Mouse (Mus musculus) limb, embryonic 10.5 days (tissue): ENCODE data around the gene P2rx7. TPM values are rescaled to one million over a fixed set of nuclear protein-coding genes. Genes with fewer than 3 reads are reported as not detected.
"Not testable (repeated sequence)": the region's sequence is repeated elsewhere in the genome, so short reads cannot be mapped to it uniquely, and the experiment has no call there.

Experiments
- DNase-seq: peaks from one replicate; pipeline ENCODE4 v3.0.0-alpha.2; 2017; ENCODE audit warnings: low spot score
- H3K27ac ChIP-seq: fragments of 300-500 bp; sonication (generic); 2 replicates; pipeline ENCODE4 v1.5.1; 2016; ENCODE audit warnings: mild to moderate bottlenecking
- H3K27me3 ChIP-seq: fragments of 300-500 bp; sonication (generic); 2 replicates; pipeline ENCODE4 v1.6.1; 2016; ENCODE audit warnings: low read depth, mild to moderate bottlenecking; ENCODE audit not compliant: poor library complexity, severe bottlenecking
- H3K36me3 ChIP-seq: fragments of 300-500 bp; sonication (generic); 2 replicates; pipeline ENCODE4 v1.6.1; 2016; ENCODE audit warnings: mild to moderate bottlenecking, moderate library complexity
- H3K4me1 ChIP-seq: fragments of 300-500 bp; sonication (generic); 2 replicates; pipeline ENCODE4 v1.6.1; 2016
- H3K4me3 ChIP-seq: fragments of 300-500 bp; sonication (generic); 2 replicates; pipeline ENCODE4 v1.5.1; 2016; ENCODE audit warnings: mild to moderate bottlenecking, moderate library complexity
- H3K9me3 ChIP-seq: fragments of 300-500 bp; sonication (generic); replicated peaks from 2 replicates; pipeline ENCODE4 v1.6.1; 2016; ENCODE audit warnings: mild to moderate bottlenecking
- WGBS: fragments of 180-500 bp; shearing (Covaris S2); methylation state at CpG from one replicate; pipeline ENCODE4 v1.1.7; 2016; 5-methylcytosine and 5-hydroxymethylcytosine counted together
- polyA plus RNA-seq: library from polyadenylated mRNA; unstranded; fragments of >200 nt; fragmentation: Nextera tagmentation; extraction: Ambion mirVana; gene quantifications from 2 replicates; pipeline ENCODE4 v1.2.1, GENCODE M21; 2016

P2rx7 gene
- polyA plus RNA-seq, 1 experiment from 2014 or later: not detected

DNA sequence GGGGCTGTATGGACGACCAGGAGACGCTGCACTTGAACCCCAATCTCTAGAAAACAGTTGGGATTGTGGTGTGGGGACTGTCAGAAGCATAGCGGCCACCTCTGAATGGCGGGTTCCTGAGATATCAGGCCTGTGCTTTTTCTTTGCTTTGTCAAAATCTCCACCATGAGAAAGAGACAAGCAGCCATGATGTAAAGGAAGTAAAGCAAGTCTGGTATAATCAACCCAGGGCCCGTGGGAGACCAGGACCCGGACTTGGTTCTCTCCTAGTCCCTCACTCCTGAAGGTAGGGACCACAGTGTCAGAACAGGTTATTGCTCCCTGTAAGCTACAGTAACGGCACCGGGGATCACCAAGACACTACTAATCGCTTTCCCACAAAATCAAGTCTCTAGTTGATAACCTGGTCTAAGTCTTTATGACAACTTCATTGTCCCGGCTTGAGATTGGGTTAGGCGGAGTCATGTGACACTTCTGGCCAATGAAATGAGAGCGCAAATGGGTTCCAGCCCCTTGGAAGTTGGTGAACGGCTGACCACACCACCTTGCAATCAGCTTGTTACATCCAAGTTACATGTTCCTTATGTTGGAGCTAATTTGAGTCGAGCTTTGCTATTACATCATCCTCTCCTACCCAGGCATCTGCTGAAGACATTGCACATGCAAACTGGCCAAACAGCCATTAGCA is 18.0 kb upstream of the P2rx7 start:
- 89% methylated on average over 14 of the region's 14 CpGs for WGBS
- H3K27ac ChIP-seq: no peak overlapping the region
- H3K36me3 ChIP-seq: no peaks in the 10 kb centered on the region
- no peak overlapping the region for H3K4me3 ChIP-seq
- peaks cover 30% of the 10 kb centered on the region for H3K4me1 ChIP-seq
- no peak for DNase-seq
- no peaks in the 10 kb centered on the region; the same call in 1 of the 2 replicates for H3K9me3 ChIP-seq
- H3K27me3 ChIP-seq: no peaks in the 10 kb centered on the region

DNA sequence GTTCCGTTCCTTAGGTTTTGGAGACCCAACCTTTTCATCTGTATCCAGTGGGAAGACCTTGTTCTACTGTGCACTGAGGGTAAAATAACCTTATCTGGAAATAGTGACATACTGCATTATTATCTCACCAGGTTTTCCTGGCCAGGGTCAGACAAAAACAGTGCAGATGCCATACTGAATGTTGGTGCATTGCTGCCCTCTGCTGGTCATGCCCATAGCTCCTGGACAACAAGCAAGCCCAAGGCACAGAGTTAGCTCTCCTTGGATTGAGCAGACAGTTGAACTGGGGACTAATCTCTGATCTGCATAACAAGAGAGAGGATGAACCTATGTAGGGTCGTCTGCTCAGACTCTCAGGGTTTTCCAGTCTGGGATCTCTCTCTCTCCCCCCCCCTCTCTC is 16.5 kb upstream of the P2rx7 start:
- DNase-seq: peak; percentile 91
- 47% methylated on average over 2 of the region's 2 CpGs for WGBS

DNA sequence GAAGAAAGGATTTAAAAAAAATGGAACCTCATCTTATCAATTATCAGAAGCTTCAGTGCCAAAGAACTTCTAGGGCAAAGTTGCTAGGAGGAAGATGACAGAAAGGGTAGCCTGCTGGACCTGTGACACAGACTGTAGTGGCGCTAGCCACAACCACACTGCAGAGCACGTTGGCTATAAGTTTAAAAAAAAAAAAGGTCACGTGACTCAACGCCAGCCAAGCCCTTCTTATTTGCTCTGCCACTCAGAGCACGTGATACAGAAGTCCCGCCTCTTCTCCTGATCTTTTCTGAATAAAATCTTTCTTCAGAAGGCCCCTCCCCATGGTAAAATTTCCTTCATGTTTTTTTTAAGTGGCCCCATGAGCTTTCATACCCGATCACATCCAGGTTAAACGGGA is 8.5 kb upstream of the P2rx7 start:
- DNase-seq: no peak
- H3K36me3 ChIP-seq: no peaks in the 10 kb centered on the region
- peaks cover 8% of the 10 kb centered on the region; the same call in 1 of the 2 replicates for H3K4me1 ChIP-seq
- no peaks in the 10 kb centered on the region for H3K27me3 ChIP-seq
- H3K27ac ChIP-seq: no peak overlapping the region
- 80% methylated on average over 8 of the region's 8 CpGs for WGBS
- no peak overlapping the region for H3K4me3 ChIP-seq
- no peaks in the 10 kb centered on the region for H3K9me3 ChIP-seq

More for the DNA sequence above, 16.5 kb upstream of the P2rx7 start:
- Histone ChIP-seq H3K9me3 (no peaks in the 10 kb centered on the region; the same call in 1 of the 2 replicates), H3K27me3 (no peaks in the 10 kb centered on the region), H3K36me3 (no peaks in the 10 kb centered on the region), H3K27ac (no peak overlapping the region), H3K4me1 (peaks cover 15% of the 10 kb centered on the region), H3K4me3 (no peak overlapping the region)

DNA sequence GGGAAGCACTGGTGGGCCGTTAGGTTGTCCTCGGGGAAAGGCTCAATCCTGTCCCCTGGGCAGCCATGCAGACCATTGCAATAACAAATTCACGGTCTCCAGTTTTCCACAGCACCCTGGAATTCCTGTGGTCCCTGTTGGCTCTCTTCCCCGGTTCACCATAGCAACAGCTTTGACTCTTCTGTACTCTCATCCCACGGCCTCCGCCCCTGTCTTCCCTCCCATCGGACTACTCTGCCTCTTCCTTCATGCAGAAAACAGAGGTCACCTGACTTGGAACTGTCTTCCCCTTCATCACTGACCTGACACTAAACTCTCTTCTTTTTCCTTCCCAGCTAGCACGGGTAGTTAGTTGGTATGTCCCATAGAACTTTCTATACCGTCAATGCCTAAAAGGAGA is 7.4 kb upstream of the P2rx7 start:
- H3K9me3 ChIP-seq: no peaks in the 10 kb centered on the region
- no peaks in the 10 kb centered on the region for H3K27me3 ChIP-seq
- 87% methylated on average over 9 of the region's 9 CpGs for WGBS
- H3K27ac ChIP-seq: no peak overlapping the region
- no peak overlapping the region for H3K4me3 ChIP-seq
- DNase-seq: no peak
- H3K36me3 ChIP-seq: no peaks in the 10 kb centered on the region
- peaks cover 8% of the 10 kb centered on the region; the same call in 1 of the 2 replicates for H3K4me1 ChIP-seq

DNA sequence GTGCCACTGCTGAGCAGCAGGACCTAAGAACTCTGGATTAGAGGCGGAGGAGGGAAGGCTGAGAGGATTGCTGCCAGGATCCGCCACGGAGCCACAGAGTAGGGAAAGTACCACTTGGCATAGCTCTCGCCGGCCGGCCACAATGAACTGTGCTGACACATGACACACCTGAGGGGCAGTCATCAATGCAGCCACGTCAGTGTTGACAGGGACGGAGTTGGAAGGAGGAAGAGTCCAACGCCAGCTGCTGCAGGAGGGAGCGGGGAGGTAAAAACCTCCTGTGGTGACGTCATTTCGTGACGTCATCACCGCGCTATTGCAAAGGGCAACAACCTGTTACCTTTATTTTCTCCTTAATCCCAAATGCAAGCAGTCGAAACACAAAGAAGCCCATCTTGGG is 6.8 kb upstream of the P2rx7 start:
- WGBS: 48% methylated on average over 16 of the region's 16 CpGs
- Histone ChIP-seq H3K27me3 (no peaks in the 10 kb centered on the region), H3K9me3 (no peaks in the 10 kb centered on the region), H3K36me3 (no peaks in the 10 kb centered on the region), H3K4me1 (peaks cover 8% of the 10 kb centered on the region; the same call in 1 of the 2 replicates), H3K4me3 (no peak overlapping the region), H3K27ac (no peak overlapping the region)
- no peak for DNase-seq

DNA sequence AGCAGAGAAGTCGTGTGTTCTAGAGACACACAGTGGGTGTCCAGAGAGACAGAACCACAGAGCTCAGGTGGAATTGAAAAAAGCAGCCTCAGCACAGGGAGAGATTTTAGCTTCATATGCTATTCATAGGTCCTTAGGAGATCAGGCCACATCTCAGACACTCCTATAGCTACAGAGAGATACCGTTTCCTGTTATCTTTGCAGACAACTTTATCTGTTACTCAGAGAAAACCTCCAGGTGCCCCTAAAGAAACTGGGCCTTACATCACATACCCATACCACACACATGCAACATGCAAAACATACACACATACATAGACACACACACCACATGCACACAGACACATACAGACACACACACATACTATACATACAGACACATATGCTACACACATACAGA is 5.4 kb upstream of the P2rx7 start:
- Histone ChIP-seq H3K4me3 (no peak overlapping the region), H3K9me3 (no peaks in the 10 kb centered on the region), H3K4me1 (peaks cover 8% of the 10 kb centered on the region; the same call in 1 of the 2 replicates), H3K27me3 (no peaks in the 10 kb centered on the region), H3K36me3 (no peaks in the 10 kb centered on the region), H3K27ac (no peak overlapping the region)
- no peak for DNase-seq
- WGBS: 92% methylated on average over 2 of the region's 2 CpGs

DNA sequence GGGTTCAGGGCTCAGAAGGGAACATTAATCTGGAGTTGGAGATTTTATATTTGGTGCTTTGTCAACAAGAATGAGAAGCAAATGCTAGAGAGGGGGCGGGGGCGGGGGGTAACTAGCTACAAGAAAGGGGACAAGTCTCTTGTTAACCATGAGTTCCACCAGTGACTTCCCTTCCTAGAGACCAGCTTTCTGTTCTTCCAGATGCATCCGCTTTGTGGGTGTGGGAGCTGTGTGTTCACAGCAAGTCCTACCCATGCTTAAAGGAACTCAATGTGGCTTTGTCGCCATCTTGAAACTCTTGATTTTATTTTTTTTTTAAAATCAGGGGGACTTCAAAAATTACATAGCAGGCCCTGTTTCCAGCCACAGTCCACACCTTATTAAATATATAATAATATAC is 4.2 kb upstream of the P2rx7 start:
- 96% methylated on average over 4 of the region's 4 CpGs for WGBS
- H3K27me3 ChIP-seq: no peaks in the 10 kb centered on the region
- DNase-seq: no peak
- H3K4me3 ChIP-seq: no peak overlapping the region
- no peaks in the 10 kb centered on the region for H3K36me3 ChIP-seq
- H3K4me1 ChIP-seq: peaks cover 16% of the 10 kb centered on the region; the same call in 1 of the 2 replicates
- no peak overlapping the region for H3K27ac ChIP-seq
- H3K9me3 ChIP-seq: no peaks in the 10 kb centered on the region

DNA sequence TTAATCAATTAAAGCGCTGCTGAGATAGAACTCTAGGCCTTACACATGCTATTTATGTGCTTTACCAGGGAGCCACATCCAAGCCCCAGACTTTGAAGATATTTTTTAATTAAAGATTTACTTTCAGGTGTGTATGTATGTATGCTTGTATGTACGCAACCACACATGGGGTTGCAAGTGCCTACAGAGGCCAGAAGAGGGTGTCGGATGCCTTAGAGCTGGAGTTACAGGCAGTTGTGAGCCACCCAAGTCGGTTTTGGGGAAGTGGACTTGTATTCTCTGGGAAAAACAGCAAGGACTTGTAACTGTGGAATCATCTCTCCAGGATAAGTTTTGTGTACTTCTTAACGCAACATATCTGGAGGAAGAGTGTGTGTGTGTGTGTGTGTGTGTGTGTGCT is 3.7 kb upstream of the P2rx7 start:
- H3K9me3 ChIP-seq: no peaks in the 10 kb centered on the region
- no peak overlapping the region for H3K27ac ChIP-seq
- DNase-seq: no peak
- 90% methylated on average over 5 of the region's 5 CpGs for WGBS
- H3K36me3 ChIP-seq: no peaks in the 10 kb centered on the region
- H3K27me3 ChIP-seq: no peaks in the 10 kb centered on the region
- no peak overlapping the region for H3K4me3 ChIP-seq
- peaks cover 16% of the 10 kb centered on the region; the same call in 1 of the 2 replicates for H3K4me1 ChIP-seq

DNA sequence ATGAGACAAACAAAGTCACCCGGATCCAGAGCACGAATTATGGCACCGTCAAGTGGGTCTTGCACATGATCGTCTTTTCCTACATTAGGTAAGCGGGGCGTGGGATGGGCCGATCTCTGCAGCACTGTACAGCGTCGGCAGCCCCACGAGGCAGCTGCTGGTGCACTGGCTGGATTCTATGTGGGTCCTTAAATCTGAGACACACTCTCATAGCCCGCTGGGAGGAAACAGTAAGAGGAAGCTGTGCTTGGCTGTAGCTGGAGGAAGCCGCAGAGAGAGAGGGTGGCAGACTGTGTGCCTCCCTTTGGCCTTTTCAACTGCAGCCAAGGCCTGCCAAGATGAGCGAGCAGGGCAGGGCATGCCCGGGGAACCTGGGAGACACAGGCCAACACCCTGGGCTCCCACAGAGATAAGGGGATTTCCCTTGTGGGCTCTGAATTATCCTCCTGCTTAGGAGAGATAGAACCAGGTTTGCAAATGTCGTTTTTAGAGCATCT is 448 bp downstream of the P2rx7 start:
- 85% methylated on average over 15 of the region's 15 CpGs for WGBS
- no peak overlapping the region for H3K27ac ChIP-seq

DNA sequence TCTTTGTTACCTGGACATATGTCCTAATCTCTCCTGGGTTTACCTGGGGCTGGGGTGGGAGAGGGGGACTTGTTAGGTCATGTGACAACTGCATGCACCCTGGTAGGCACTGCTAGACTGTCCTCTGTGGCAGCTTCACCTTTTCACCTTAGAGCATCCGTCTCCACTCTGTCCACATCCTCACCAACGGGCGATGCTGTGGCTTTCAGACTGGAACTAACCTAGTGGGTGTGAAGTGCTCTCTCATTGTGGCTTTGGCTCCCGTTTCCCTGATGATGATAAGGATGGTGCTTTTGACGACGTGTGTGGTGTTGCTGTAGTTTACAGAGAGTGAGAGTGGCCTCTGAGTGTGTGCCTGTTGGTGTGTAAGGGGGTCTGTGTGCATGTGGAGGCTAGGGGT is 1.6 kb downstream of the P2rx7 start:
- 0 out of 2 replicates have a peak, but pooled peaks cover 7% of the 10 kb centered on the region for H3K4me1 ChIP-seq

More for the DNA sequence above, 448 bp downstream of the P2rx7 start:
- Histone ChIP-seq H3K4me1 (0 out of 2 replicates have a peak, but pooled peaks cover 7% of the 10 kb centered on the region), H3K36me3 (no peaks in the 10 kb centered on the region), H3K9me3 (no peaks in the 10 kb centered on the region), H3K4me3 (no peak overlapping the region), H3K27me3 (no peaks in the 10 kb centered on the region)
- no peak for DNase-seq

DNA sequence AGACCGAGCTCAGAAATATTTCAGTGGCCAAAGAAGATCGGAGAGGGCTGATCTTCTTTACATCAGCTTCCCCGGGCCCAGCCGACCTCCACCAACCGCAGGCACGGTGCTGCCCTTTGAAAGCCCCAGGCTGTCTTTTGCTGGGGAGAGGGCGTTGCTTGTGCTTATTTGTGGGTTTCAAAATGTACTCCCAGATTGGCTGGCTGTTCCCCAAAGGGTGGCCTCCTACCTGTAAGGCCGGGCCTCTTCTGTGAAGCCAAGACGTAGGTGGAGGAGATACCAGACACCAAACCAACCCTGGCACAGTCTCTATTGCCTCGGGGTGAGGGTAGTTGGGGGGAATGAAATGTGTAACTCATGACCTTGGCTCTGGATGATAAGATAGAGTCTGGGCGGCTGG is 2.3 kb downstream of the P2rx7 start:
- DNase-seq: no peak
- H3K9me3 ChIP-seq: no peaks in the 10 kb centered on the region
- H3K27me3 ChIP-seq: no peaks in the 10 kb centered on the region
- H3K27ac ChIP-seq: no peak overlapping the region
- H3K36me3 ChIP-seq: no peaks in the 10 kb centered on the region
- H3K4me1 ChIP-seq: 0 out of 2 replicates have a peak, but pooled peaks cover 7% of the 10 kb centered on the region
- 88% methylated on average over 11 of the region's 11 CpGs for WGBS
- H3K4me3 ChIP-seq: no peak overlapping the region

More for the DNA sequence above, 1.6 kb downstream of the P2rx7 start:
- DNase-seq: no peak
- no peaks in the 10 kb centered on the region for H3K9me3 ChIP-seq
- no peak overlapping the region for H3K4me3 ChIP-seq
- no peaks in the 10 kb centered on the region for H3K27me3 ChIP-seq
- no peak overlapping the region for H3K27ac ChIP-seq
- no peaks in the 10 kb centered on the region for H3K36me3 ChIP-seq
- WGBS: 88% methylated on average over 6 of the region's 6 CpGs

DNA sequence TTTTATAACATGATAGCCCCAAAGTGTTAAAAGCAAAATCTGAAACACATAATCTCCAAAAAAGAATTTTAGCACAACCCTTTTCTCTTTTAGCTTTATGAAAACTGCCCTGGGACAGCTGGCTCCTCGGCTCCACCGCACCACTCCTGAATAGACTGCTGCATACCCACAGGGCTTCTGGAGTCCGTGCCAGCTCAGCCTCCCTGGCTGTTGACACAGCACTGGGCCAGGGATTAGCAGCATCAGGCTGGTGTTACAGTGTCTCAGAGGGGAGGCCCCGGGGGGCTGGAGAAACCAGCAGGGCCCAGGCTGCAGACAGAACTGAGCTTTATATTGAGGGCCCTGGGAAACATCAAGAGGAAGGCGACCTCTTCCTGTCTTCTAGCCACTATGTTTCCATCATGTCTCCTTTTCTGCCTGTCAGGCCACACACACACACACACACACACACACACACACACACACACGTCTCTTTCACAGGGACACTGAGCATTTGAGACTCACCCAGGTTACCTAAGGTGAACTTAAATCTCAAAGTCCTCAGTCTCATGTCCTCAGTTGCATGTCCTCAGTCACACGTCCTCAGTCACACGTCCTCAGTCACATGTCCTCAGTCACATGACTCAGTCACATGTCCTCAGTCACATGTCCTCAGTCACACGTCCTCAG is 3.7 kb downstream of the P2rx7 start:
- H3K27ac ChIP-seq: no peak overlapping the region
- no peaks in the 10 kb centered on the region for H3K9me3 ChIP-seq
- WGBS: 81% methylated on average over 9 of the region's 9 CpGs
- no peaks in the 10 kb centered on the region for H3K27me3 ChIP-seq
- no peak for DNase-seq
- 0 out of 2 replicates have a peak, but pooled peaks cover 7% of the 10 kb centered on the region for H3K4me1 ChIP-seq
- no peaks in the 10 kb centered on the region for H3K36me3 ChIP-seq
- H3K4me3 ChIP-seq: no peak overlapping the region

DNA sequence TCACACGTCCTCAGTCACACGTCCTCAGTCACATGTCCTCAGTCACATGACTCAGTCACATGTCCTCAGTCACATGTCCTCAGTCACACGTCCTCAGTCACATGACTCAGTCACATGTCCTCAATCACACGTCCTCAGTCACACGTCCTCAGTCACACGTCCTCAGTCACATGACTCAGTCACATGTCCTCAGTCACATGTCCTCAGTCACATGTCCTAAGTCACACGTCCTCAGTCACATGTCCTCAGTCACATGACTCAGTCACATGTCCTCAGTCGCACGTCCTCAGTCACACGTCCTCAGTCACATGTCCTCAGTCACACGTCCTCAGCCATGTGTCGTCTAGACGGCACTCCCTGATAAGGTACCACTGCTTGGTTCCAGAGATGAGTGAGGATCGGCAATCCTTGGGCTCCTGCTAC is 4.3 kb downstream of the P2rx7 start:
- 93% methylated on average over 14 of the region's 14 CpGs for WGBS

More for the DNA sequence above, 4.3 kb downstream of the P2rx7 start:
- not testable (repeated sequence) for H3K36me3 ChIP-seq, H3K27me3 ChIP-seq, DNase-seq, H3K9me3 ChIP-seq, H3K4me3 ChIP-seq, H3K27ac ChIP-seq, H3K4me1 ChIP-seq
